Mouse (Mus musculus): ENCODE measurements at regions not wholly inside any gene's neighbourhood (a gene's known extent, or its start where the extent isn't known, plus 50 kb on each side); places are given as distances from the start of the nearest gene placed in this dataset.
"Not testable (repeated sequence)": the region's sequence is repeated elsewhere in the genome, so short reads cannot be mapped to it uniquely, and the experiment has no call there.

DNA sequence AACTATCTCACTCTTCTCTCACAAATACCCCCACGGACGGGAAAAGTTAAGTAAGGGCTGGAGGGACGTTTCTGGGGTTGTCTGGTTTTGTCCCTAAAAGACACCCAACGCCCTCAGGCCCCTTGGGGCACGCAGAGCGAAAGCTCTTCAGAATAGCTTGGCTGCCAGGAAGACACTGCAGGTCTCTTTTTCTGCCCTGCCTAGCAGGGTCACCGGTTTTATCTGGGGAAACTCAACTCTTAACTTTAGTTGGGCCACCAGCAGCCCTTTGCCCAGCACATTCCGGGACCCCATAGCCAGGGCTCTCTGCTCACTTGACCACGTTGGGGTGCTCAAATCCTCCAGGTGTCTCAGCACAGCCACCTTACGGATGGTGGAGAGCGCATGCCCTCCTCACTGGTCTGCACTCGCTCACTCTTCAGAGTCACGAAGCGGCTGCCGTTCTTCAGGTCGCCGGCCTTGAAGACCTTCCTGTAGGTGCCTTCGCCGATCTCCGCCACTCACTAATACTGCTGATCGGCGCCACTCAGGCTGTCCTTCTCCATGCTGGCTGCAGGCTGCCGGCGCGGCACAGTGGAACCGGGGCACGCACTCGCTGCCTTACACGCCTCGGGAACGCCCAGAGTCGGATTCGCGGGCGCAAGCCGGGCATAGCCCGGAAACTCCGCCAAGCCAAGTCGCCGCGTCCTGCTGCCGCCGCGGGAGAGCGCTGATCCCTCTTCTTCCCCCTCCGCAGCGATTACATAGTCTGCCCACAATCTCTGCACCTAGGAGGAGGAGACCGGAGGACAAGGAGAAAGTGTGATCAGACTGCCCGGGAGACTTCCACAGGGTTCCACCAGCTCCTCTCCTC lies 83.0 kb downstream of the Ulbp1 start:
- peak; percentile 65 for ATAC-seq (ENCODE audit: low FRiP score)
- WGBS: 8% methylated on average over 49 of the region's 49 CpGs
- Histone ChIP-seq H3K4me3 (peak overlapping the region; percentile 55), H3K9ac (peak overlapping the region; percentile 57), H3K27me3 (peaks cover 47% of the 10 kb centered on the region), H3K4me2 (replicated peaks) (peak overlapping the region; percentile 99), H3K9me3 (replicated peaks) (no peaks in the 10 kb centered on the region), H3K27ac (no peak overlapping the region), H3K4me1 (peaks cover 22% of the 10 kb centered on the region), H3K36me3 (no peaks in the 10 kb centered on the region)

GRCm38 (mm10) chr10:7358791-7359190 lies 114.6 kb downstream of the Ulbp1 start:
- H3K4me2 ChIP-seq (replicated peaks); H3K4me1 ChIP-seq; H3K36me3 ChIP-seq; H3K4me3 ChIP-seq; ATAC-seq (ENCODE audit: low FRiP score); H3K27me3 ChIP-seq; H3K9ac ChIP-seq; H3K9me3 ChIP-seq (replicated peaks); H3K27ac ChIP-seq: not testable (repeated sequence)
- 62% methylated on average over 3 of the region's 3 CpGs for WGBS

- H3K4me1 ChIP-seq; H3K27me3 ChIP-seq; H3K9ac ChIP-seq; H3K9me3 ChIP-seq (replicated peaks); H3K4me3 ChIP-seq; H3K27ac ChIP-seq; H3K36me3 ChIP-seq; ATAC-seq (ENCODE audit: low FRiP score); H3K4me2 ChIP-seq (replicated peaks): not testable (repeated sequence)
- 91% methylated on average over 13 of the region's 13 CpGs for WGBS
Observed at GRCm38 (mm10) chr10:7344290-7344689, 129.1 kb downstream of the Ulbp1 start.

DNA sequence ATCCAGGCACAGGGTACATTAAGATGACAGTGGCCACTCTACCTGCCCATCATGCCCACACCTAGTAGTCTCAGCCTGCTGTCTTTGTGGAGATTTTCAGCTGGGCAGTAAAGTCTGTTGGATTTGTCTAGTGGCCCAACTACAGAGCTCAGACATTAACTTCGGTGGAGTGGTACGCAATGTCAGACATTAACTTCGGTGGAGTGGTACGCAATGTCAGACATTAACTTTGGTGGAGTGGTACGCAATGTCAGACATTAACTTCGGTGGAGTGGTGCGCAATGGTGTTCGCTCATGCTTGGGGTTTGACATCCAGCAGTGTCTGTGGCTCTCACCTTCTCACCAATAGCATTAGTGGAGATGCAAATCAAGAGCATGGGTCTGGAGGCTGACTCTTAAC lies 129.7 kb downstream of the Ulbp1 start:
- H3K9me3 ChIP-seq (replicated peaks); H3K4me2 ChIP-seq (replicated peaks); H3K27me3 ChIP-seq; H3K9ac ChIP-seq; H3K4me3 ChIP-seq; H3K36me3 ChIP-seq; H3K27ac ChIP-seq; H3K4me1 ChIP-seq; ATAC-seq (ENCODE audit: low FRiP score): not testable (repeated sequence)
- WGBS: 98% methylated on average over 8 of the region's 8 CpGs

GRCm38 (mm10) chr10:7333077-7333747 lies 121.2 kb upstream of the Cnksr3 start:
- Histone ChIP-seq H3K9ac (no peak overlapping the region), H3K27ac (no peak overlapping the region)
- ATAC-seq (ENCODE audit: low FRiP score): peak; percentile 90

GRCm38 (mm10) chr10:7328262-7328661 lies 116.2 kb upstream of the Cnksr3 start:
- no peak for ATAC-seq (ENCODE audit: low FRiP score)
- no peaks in the 10 kb centered on the region for H3K9me3 ChIP-seq (replicated peaks)
- no peaks in the 10 kb centered on the region for H3K36me3 ChIP-seq
- H3K4me3 ChIP-seq: no peak overlapping the region
- no peaks in the 10 kb centered on the region for H3K27me3 ChIP-seq
- H3K27ac ChIP-seq: no peak overlapping the region
- H3K4me2 ChIP-seq (replicated peaks): no peak overlapping the region
- no peaks in the 10 kb centered on the region for H3K4me1 ChIP-seq
- 13% methylated on average over 3 of the region's 3 CpGs for WGBS
- H3K9ac ChIP-seq: no peak overlapping the region

More at GRCm38 (mm10) chr10:7333077-7333747, 121.2 kb upstream of the Cnksr3 start:
- WGBS: 44% methylated on average over 11 of the region's 11 CpGs
- Histone ChIP-seq H3K4me1 (no peaks in the 10 kb centered on the region), H3K9me3 (replicated peaks) (no peaks in the 10 kb centered on the region), H3K36me3 (no peaks in the 10 kb centered on the region), H3K27me3 (no peaks in the 10 kb centered on the region), H3K4me3 (no peak overlapping the region), H3K4me2 (replicated peaks) (no peak overlapping the region)

GRCm38 (mm10) chr10:7327046-7327445 lies 115.0 kb upstream of the Cnksr3 start:
- ATAC-seq (ENCODE audit: low FRiP score); H3K9ac ChIP-seq; H3K4me3 ChIP-seq; H3K4me2 ChIP-seq (replicated peaks); H3K27me3 ChIP-seq; H3K9me3 ChIP-seq (replicated peaks); H3K4me1 ChIP-seq; H3K27ac ChIP-seq; H3K36me3 ChIP-seq: not testable (repeated sequence)
- WGBS: 92% methylated on average over 3 of the region's 3 CpGs

GRCm38 (mm10) chr10:7325074-7325473 lies 113.0 kb upstream of the Cnksr3 start:
- no peak overlapping the region for H3K27ac ChIP-seq
- H3K27me3 ChIP-seq: no peaks in the 10 kb centered on the region
- H3K9ac ChIP-seq: no peak overlapping the region
- no peak overlapping the region for H3K4me3 ChIP-seq
- WGBS: 77% methylated on average over 4 of the region's 4 CpGs
- H3K4me2 ChIP-seq (replicated peaks): no peak overlapping the region
- H3K4me1 ChIP-seq: no peaks in the 10 kb centered on the region
- ATAC-seq (ENCODE audit: low FRiP score): no peak
- H3K9me3 ChIP-seq (replicated peaks): no peaks in the 10 kb centered on the region
- no peaks in the 10 kb centered on the region for H3K36me3 ChIP-seq

- no peak overlapping the region for H3K4me3 ChIP-seq
- H3K27me3 ChIP-seq: no peaks in the 10 kb centered on the region
- H3K36me3 ChIP-seq: no peaks in the 10 kb centered on the region
- no peak overlapping the region for H3K27ac ChIP-seq
- H3K9ac ChIP-seq: no peak overlapping the region
- H3K4me1 ChIP-seq: no peaks in the 10 kb centered on the region
- no peaks in the 10 kb centered on the region for H3K9me3 ChIP-seq (replicated peaks)
- no peak overlapping the region for H3K4me2 ChIP-seq (replicated peaks)
- 27% methylated on average over 3 of the region's 3 CpGs for WGBS
- no peak for ATAC-seq (ENCODE audit: low FRiP score)
Observed at GRCm38 (mm10) chr10:7323258-7323657, 111.2 kb upstream of the Cnksr3 start.

- Histone ChIP-seq H3K4me2 (replicated peaks) (no peak overlapping the region), H3K9ac (no peak overlapping the region), H3K27ac (no peak overlapping the region), H3K27me3 (no peaks in the 10 kb centered on the region), H3K4me3 (no peak overlapping the region), H3K4me1 (no peaks in the 10 kb centered on the region), H3K9me3 (replicated peaks) (no peaks in the 10 kb centered on the region), H3K36me3 (no peaks in the 10 kb centered on the region)
- 93% methylated on average over 3 of the region's 3 CpGs for WGBS
- no peak for ATAC-seq (ENCODE audit: low FRiP score)
Observed at GRCm38 (mm10) chr10:7309927-7310326, 97.9 kb upstream of the Cnksr3 start.

- not testable (repeated sequence) for H3K4me1 ChIP-seq; H3K36me3 ChIP-seq; H3K27ac ChIP-seq; H3K4me2 ChIP-seq (replicated peaks); H3K9ac ChIP-seq; H3K9me3 ChIP-seq (replicated peaks); ATAC-seq (ENCODE audit: low FRiP score); H3K27me3 ChIP-seq; H3K4me3 ChIP-seq
- WGBS: 62% methylated on average over 3 of the region's 3 CpGs
Observed at GRCm38 (mm10) chr10:7305881-7306280, 93.8 kb upstream of the Cnksr3 start.

DNA sequence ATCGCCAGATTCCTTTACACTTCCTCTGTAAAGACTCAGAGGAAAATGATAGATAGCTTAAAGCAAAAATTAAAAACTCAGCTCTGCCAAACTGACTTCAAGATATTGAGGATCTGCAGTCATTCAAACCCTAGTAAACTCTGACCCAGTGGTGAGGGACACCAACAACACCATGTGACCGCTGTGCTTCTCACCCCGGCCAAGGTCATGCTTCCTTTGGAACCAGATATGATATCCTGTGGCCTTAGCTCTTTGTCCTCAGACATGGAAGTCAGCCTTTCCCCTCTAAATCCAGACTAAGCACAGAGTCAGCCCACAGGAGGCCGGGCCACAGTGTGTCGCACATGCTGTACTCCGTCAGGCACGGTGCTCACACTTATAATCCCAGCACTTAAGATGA lies 86.3 kb upstream of the Cnksr3 start:
- no peak overlapping the region for H3K4me2 ChIP-seq (replicated peaks)
- no peaks in the 10 kb centered on the region for H3K27me3 ChIP-seq
- no peak for ATAC-seq (ENCODE audit: low FRiP score)
- no peaks in the 10 kb centered on the region for H3K4me1 ChIP-seq
- H3K4me3 ChIP-seq: no peak overlapping the region
- H3K36me3 ChIP-seq: no peaks in the 10 kb centered on the region
- no peaks in the 10 kb centered on the region for H3K9me3 ChIP-seq (replicated peaks)
- WGBS: 86% methylated on average over 7 of the region's 7 CpGs
- H3K27ac ChIP-seq: no peak overlapping the region
- no peak overlapping the region for H3K9ac ChIP-seq

GRCm38 (mm10) chr10:7295921-7296320 lies 83.9 kb upstream of the Cnksr3 start:
- Histone ChIP-seq H3K4me2 (replicated peaks) (no peak overlapping the region), H3K27me3 (no peaks in the 10 kb centered on the region), H3K9me3 (replicated peaks) (no peaks in the 10 kb centered on the region), H3K9ac (no peak overlapping the region), H3K4me3 (no peak overlapping the region), H3K36me3 (no peaks in the 10 kb centered on the region), H3K4me1 (no peaks in the 10 kb centered on the region), H3K27ac (no peak overlapping the region)
- no peak for ATAC-seq (ENCODE audit: low FRiP score)
- WGBS: 97% methylated on average over 5 of the region's 5 CpGs

Measured in hindbrain, embryonic 12.5 days (tissue).